Mouse (Mus musculus) central nervous system, embryonic 18 days (tissue): ENCODE measurements around the gene Tcf23. TPM values are rescaled to one million over a fixed set of nuclear protein-coding genes. Genes with fewer than 3 reads are reported as not detected.

ENCODE experiments used
- polyA plus RNA-seq: library from polyadenylated mRNA; depleted of rRNA; stranded (reverse); fragments of >200 nt; gene quantifications from 2 replicates; pipeline ENCODE4 v1.2.3, GENCODE M21; 2012; rRNA removed

The Tcf23 gene
- polyA plus RNA-seq = 0.01 TPM in 1 of 2 replicates, not detected in the other

DNA sequence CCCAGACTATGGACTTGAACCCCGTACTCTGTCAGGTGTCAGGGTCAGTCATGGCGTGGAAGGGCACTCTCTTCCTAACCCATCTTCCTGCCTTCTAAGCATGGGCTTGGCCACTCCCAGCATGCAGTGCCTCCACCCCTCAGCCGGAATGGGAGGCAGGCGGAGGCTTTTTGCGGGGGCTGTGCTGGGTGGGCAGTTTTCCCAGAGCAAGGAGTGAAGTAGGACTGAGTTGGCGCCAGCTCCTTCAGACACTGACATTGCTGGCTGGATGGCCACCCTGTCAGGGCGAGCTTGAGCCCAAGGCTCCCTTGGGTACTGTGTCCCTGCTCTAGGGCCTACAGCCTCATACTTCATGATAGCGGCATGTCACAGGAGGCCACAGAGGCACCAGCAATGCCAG is at the start of gene Tcf23:
Gene Tcf23, plus strand, starts transcription at position 247 of the 400 bp plus-strand sequence.

DNA sequence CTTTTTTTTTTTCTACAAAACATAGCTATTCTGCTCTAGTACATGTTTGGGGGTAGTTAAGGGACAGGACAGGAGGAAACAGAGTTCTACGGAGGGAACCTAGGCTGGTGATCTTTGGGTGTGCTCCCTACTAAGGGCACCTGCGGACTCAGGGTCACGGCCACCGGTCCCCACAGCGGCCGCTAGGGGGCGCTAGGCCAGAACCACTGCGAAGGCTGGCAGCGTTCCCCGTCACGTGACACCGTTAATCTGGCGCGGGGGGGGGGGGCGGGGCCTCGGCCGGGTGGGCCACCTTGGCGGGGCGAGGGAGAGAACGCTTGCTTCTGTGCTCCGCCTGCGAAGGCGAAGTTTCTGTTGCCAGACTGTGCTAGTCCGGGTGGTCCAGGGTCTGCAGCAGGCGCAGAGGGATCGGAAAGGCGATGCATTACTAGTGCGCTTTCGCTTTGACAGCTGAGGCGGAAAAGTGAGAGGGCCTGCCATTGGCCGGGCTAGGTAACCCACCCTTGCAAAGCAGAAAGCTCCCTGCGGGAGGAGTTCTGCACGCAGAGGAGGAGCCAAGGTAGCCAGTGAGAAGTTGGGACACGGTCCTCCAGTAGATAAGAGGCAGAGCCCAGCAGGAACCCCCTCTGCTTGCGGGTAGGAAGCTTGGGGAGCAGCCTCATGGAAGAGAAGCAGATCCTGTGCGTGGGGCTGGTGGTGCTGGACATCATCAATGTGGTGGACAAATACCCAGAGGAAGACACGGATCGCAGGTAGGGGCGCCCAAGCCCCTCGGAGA is 47.0 kb upstream of the Tcf23 start, which contains the start of gene Khk:
Gene Khk, plus strand, starts transcription at position 176 of the 778 bp plus-strand sequence.

DNA sequence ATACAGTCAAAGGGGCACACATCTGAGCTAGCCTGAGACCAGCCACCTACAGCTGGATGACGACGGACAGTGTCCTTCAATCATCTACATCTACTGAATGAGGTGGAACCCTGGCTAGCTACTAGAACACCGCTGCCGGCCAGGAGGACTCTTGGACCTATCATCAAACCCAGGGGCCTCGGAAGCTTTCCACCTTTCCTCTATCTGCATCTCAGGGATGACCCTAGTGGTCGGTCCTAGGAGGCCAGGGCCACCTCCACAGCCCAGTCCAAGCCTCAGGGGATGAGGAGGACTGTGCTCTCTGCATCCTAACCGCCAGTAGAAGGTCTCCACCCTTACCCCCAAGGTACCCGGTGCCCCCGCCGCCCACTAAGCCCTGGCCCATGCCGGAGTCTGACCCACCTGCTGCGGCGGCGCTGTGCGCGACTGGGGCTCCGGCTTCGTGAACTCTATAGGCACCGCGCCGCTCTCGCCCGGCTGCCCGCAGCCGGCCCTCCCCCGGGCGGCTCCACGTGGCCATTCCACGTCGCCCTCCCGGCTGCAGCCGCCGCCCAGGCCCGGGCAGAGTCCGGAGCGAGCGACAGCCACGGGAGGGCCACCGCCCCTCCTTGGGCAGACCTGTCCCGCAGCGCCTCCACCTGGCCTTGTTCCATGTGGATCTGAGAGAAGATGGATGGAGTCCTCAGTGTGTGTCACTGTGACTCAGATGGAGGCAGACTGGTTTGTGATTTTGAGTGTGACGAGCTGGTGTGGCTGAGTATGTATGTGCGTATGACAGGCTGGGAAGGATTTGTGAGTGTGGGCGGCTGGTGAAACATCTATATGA is 23.3 kb upstream of the Tcf23 start, which contains the start of gene Cgref1:
Gene Cgref1, minus strand, starts transcription at position 636 of the 826 bp plus-strand sequence.

DNA sequence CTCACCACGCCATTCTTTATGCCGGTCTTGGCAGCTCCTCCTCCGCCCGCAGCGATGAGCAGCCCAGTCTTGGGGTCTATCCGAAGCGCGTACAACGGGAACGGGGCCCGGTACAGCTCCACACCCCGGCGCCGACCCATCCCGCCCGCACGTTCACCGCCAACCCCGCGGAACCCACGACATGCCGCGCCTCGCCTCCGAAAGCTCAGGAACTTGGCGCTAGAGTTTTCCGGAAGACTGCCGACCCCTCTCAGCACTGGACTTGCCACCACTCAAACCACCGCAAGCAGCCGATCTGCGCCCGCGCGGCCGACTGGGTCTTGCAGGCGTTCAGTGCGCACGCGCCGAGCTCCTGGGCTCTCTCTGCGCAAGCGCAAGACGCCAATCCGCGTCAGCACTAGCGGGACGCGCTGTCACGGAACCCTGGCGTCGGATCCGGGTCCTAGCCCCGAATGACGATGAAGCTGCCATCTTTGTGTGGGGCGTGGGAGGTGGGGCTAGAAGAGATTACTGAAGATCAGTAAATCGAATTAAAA is 8.4 kb upstream of the Tcf23 start, which contains the start of gene Preb:
Gene Preb, minus strand, starts transcription at position 396 of the 536 bp plus-strand sequence.

Other genes with a start within 250 kb of the Tcf23 start
- gene Mapre3, start 154.0 kb upstream of the Tcf23 start, polyA plus RNA-seq = 186 TPM in 2 replicates
- 70.2 and 73.8 TPM in 2 replicates for gene Tmem214, start 100.7 kb upstream of the Tcf23 start, polyA plus RNA-seq
- 49.5 and 56.4 TPM in 2 replicates for gene Agbl5, start 80.0 kb upstream of the Tcf23 start, polyA plus RNA-seq
- gene Ost4, start 60.9 kb upstream of the Tcf23 start, polyA plus RNA-seq = 211 and 228 TPM in 2 replicates
- gene Emilin1, start 55.3 kb upstream of the Tcf23 start, polyA plus RNA-seq = 8.0 and 17.2 TPM in 2 replicates
- gene Khk, start 47.2 kb upstream of the Tcf23 start, polyA plus RNA-seq = 9.1 and 11.0 TPM in 2 replicates
- gene Cgref1, start 23.1 kb upstream of the Tcf23 start, polyA plus RNA-seq = 59.3 and 70.9 TPM in 2 replicates
- gene Preb, start 8.3 kb upstream of the Tcf23 start, polyA plus RNA-seq = 156 and 160 TPM in 2 replicates
- gene Atraid, start 79.7 kb downstream of the Tcf23 start, polyA plus RNA-seq = 162 and 172 TPM in 2 replicates
- gene Slc5a6, start 80.3 kb downstream of the Tcf23 start, polyA plus RNA-seq = 41.9 and 44.0 TPM in 2 replicates
- gene Cad, start 86.1 kb downstream of the Tcf23 start, polyA plus RNA-seq = 23.0 and 24.6 TPM in 2 replicates
- not detected in 2 replicates for gene Dnajc5g, start 137.6 kb downstream of the Tcf23 start, polyA plus RNA-seq
- 10.6 and 13.6 TPM in 2 replicates for gene Slc30a3, start 139.6 kb downstream of the Tcf23 start, polyA plus RNA-seq
- gene Trim54, start 148.1 kb downstream of the Tcf23 start, polyA plus RNA-seq = 1.2 TPM in 1 of 2 replicates, not detected in the other
- 0.19 and 0.21 TPM in 2 replicates for gene Ucn, start 170.2 kb downstream of the Tcf23 start, polyA plus RNA-seq
- 59.2 and 63.1 TPM in 2 replicates for gene Mpv17, start 185.6 kb downstream of the Tcf23 start, polyA plus RNA-seq
- gene Gm29609, start 211.2 kb downstream of the Tcf23 start, polyA plus RNA-seq = 2.8 and 3.7 TPM in 2 replicates
- gene Gtf3c2, start 211.5 kb downstream of the Tcf23 start, polyA plus RNA-seq = 81.6 and 84.5 TPM in 2 replicates
- 87.5 and 88.0 TPM in 2 replicates for gene Snx17, start 224.6 kb downstream of the Tcf23 start, polyA plus RNA-seq
- gene Eif2b4, start 224.8 kb downstream of the Tcf23 start, polyA plus RNA-seq = 60.8 and 68.2 TPM in 2 replicates
- 53.9 and 56.3 TPM in 2 replicates for gene Zfp513, start 233.6 kb downstream of the Tcf23 start, polyA plus RNA-seq